Mouse (Mus musculus) erythroblast, embryonic 14.5 days (primary cell): ENCODE measurements around the gene Ppp1r9a.

ENCODE experiments used
- GATA1 ChIP-seq: IDR thresholded peaks from 2 replicates; pipeline ENCODE4 v1.6.1; 2012; ENCODE audit warnings: low read length, inconsistent platforms, mixed read lengths
- TAL1 ChIP-seq: IDR thresholded peaks from 3 replicates; pipeline ENCODE4 v1.6.1; 2012; ENCODE audit warnings: low read length, inconsistent platforms, mixed read lengths

GRCm38 (mm10) chr6:4903325-4904054 is 773 bp downstream of the Ppp1r9a start:
- TF ChIP-seq TAL1, result no peak
- no peak for TF ChIP-seq GATA1
